Mouse (Mus musculus): ENCODE results near the gene Epm2aip1. TPM values are rescaled to one million over a fixed set of nuclear protein-coding genes. Genes with fewer than 3 reads are reported as not detected.
A peak's percentile ranks its signal among the peaks of the same experiment; 100 is the strongest.

Epm2aip1 gene
- polyA plus RNA-seq, 1 experiment from 2014 or later: 50.7 TPM

GRCm38 (mm10) chr9:111261356-111261755 lies 10.4 kb upstream of the Epm2aip1 start:
- no peak for ATAC-seq (ENCODE audit: low FRiP score)
- no peaks in the 10 kb centered on the region for H3K27me3 ChIP-seq (replicated peaks)
- H3K4me2 ChIP-seq: no peak overlapping the region
- no peak overlapping the region for H3K9ac ChIP-seq (replicated peaks)
- no peaks in the 10 kb centered on the region for H3K4me1 ChIP-seq
- H3K9me3 ChIP-seq (replicated peaks): no peaks in the 10 kb centered on the region
- H3K4me3 ChIP-seq (replicated peaks): no peak overlapping the region
- no peak overlapping the region for H3K27ac ChIP-seq (replicated peaks)
- 94% methylated on average over 4 of the region's 4 CpGs for WGBS
- H3K36me3 ChIP-seq: peaks cover 49% of the 10 kb centered on the region

- no peak overlapping the region for H3K27ac ChIP-seq (replicated peaks)
Measured at GRCm38 (mm10) chr9:111267998-111268397, 3.7 kb upstream of the Epm2aip1 start.

GRCm38 (mm10) chr9:111270606-111271005 lies 1.1 kb upstream of the Epm2aip1 start:
- Histone ChIP-seq H3K4me2 (peak overlapping the region; percentile 65), H3K4me3 (replicated peaks) (peak overlapping the region; percentile 79), H3K9ac (replicated peaks) (peak overlapping the region; percentile 56), H3K9me3 (replicated peaks) (no peaks in the 10 kb centered on the region), H3K27me3 (replicated peaks) (no peaks in the 10 kb centered on the region), H3K4me1 (peaks cover 40% of the 10 kb centered on the region), H3K27ac (replicated peaks) (peak overlapping the region; percentile 92), H3K36me3 (peaks cover 11% of the 10 kb centered on the region)
- 6% methylated on average over 5 of the region's 5 CpGs for WGBS
- no peak for ATAC-seq (ENCODE audit: low FRiP score)

More at GRCm38 (mm10) chr9:111267998-111268397, 3.7 kb upstream of the Epm2aip1 start:
- peaks cover 15% of the 10 kb centered on the region for H3K4me1 ChIP-seq
- peaks cover 21% of the 10 kb centered on the region for H3K36me3 ChIP-seq
- 95% methylated on average over 2 of the region's 2 CpGs for WGBS
- no peak overlapping the region for H3K4me2 ChIP-seq
- H3K9me3 ChIP-seq (replicated peaks): no peaks in the 10 kb centered on the region
- ATAC-seq (ENCODE audit: low FRiP score): no peak
- no peak overlapping the region for H3K4me3 ChIP-seq (replicated peaks)
- H3K27me3 ChIP-seq (replicated peaks): no peaks in the 10 kb centered on the region
- no peak overlapping the region for H3K9ac ChIP-seq (replicated peaks)

DNA sequence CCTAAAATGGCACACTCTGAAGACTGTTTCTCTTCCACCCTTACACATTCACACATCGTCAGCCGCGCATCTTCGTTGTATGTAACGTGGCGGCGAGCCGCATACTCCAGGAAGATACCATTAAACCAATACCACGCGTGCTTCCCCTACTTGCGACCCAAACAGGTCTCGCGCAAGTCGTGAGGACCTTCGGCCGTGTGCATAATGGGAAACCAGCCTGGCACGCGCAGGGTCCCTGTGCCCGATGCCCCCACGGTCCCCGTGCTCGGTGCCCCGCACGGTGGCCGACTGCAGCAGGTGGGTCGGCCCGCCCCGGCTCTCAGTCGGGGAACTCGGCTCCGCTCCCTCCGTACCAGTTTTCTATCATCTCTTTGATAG lies 684 bp upstream of the Epm2aip1 start:
- peak; percentile 87 for ATAC-seq (ENCODE audit: low FRiP score)
- no peaks in the 10 kb centered on the region for H3K9me3 ChIP-seq (replicated peaks)
- peak overlapping the region; percentile 79 for H3K4me3 ChIP-seq (replicated peaks)
- H3K4me2 ChIP-seq: peak overlapping the region; percentile 65
- H3K27me3 ChIP-seq (replicated peaks): no peaks in the 10 kb centered on the region
- peak overlapping the region; percentile 92 for H3K27ac ChIP-seq (replicated peaks)
- H3K36me3 ChIP-seq: peaks cover 12% of the 10 kb centered on the region
- under 1% methylated on average over 31 of the region's 32 CpGs for WGBS
- H3K9ac ChIP-seq (replicated peaks): peak overlapping the region; percentile 56
- peaks cover 44% of the 10 kb centered on the region for H3K4me1 ChIP-seq

GRCm38 (mm10) chr9:111272356-111272755 lies 627 bp downstream of the Epm2aip1 start:
- Histone ChIP-seq H3K27me3 (replicated peaks) (no peaks in the 10 kb centered on the region), H3K9ac (replicated peaks) (peak overlapping the region; percentile 86), H3K36me3 (peaks cover 12% of the 10 kb centered on the region), H3K4me2 (peak overlapping the region; percentile 86), H3K4me3 (replicated peaks) (peak overlapping the region; percentile 79), H3K9me3 (replicated peaks) (no peaks in the 10 kb centered on the region), H3K27ac (replicated peaks) (peak overlapping the region; percentile 97), H3K4me1 (peaks cover 53% of the 10 kb centered on the region)
- no peak for ATAC-seq (ENCODE audit: low FRiP score)
- WGBS: 13% methylated on average over 19 of the region's 19 CpGs

- no peak overlapping the region for H3K27ac ChIP-seq (replicated peaks)
- peak overlapping the region; percentile 86 for H3K4me2 ChIP-seq
- no peak for ATAC-seq (ENCODE audit: low FRiP score)
- WGBS: 76% methylated on average over 15 of the region's 15 CpGs
- no peaks in the 10 kb centered on the region for H3K27me3 ChIP-seq (replicated peaks)
- peaks cover 56% of the 10 kb centered on the region for H3K4me1 ChIP-seq
- peak overlapping the region; percentile 79 for H3K4me3 ChIP-seq (replicated peaks)
- H3K9ac ChIP-seq (replicated peaks): peak overlapping the region; percentile 86; the same call in 1 of the 2 replicates
- H3K36me3 ChIP-seq: peaks cover 17% of the 10 kb centered on the region
- H3K9me3 ChIP-seq (replicated peaks): no peaks in the 10 kb centered on the region
Measured at GRCm38 (mm10) chr9:111272996-111273785, 1.5 kb downstream of the Epm2aip1 start.

DNA sequence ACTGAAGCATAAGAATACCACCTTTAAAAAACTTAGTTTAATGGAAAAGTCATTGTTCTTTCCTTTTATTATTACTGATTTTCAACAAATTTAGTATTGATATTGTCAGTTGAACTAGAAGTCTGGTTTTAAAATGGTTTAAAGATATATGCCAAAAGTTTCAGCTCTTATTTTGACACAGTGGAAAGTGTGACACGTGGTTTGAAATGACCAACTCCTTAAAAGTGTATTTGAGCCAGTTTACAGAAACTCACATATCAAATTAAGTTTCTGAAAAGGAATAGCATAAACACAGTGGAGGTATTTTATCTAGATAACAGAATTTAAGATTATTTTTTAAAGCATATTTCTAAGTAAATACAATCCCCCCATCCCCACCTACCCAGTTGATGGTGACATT lies 2.2 kb downstream of the Epm2aip1 start:
- WGBS: 86% methylated on average over 1 of the region's 1 CpGs

GRCm38 (mm10) chr9:111275156-111275555 lies 3.4 kb downstream of the Epm2aip1 start:
- peak overlapping the region; percentile 86 for H3K4me2 ChIP-seq
- H3K27me3 ChIP-seq (replicated peaks): no peaks in the 10 kb centered on the region
- H3K27ac ChIP-seq (replicated peaks): no peak overlapping the region
- H3K4me3 ChIP-seq (replicated peaks): peak overlapping the region; percentile 10
- WGBS: 55% methylated on average over 1 of the region's 1 CpGs
- peaks cover 29% of the 10 kb centered on the region for H3K36me3 ChIP-seq
- no peak for ATAC-seq (ENCODE audit: low FRiP score)
- H3K9me3 ChIP-seq (replicated peaks): no peaks in the 10 kb centered on the region
- H3K4me1 ChIP-seq: peaks cover 56% of the 10 kb centered on the region
- 0 out of 2 replicates have a peak overlapping the region, but pooled peaks have one; percentile 14 for H3K9ac ChIP-seq (replicated peaks)

More for the DNA sequence above, 2.2 kb downstream of the Epm2aip1 start:
- no peak overlapping the region; the same call in 1 of the 2 replicates for H3K4me3 ChIP-seq (replicated peaks)
- H3K27ac ChIP-seq (replicated peaks): no peak overlapping the region
- peaks cover 23% of the 10 kb centered on the region for H3K36me3 ChIP-seq
- no peak overlapping the region for H3K9ac ChIP-seq (replicated peaks)
- H3K9me3 ChIP-seq (replicated peaks): no peaks in the 10 kb centered on the region
- H3K4me2 ChIP-seq: peak overlapping the region; percentile 86
- no peak for ATAC-seq (ENCODE audit: low FRiP score)
- H3K4me1 ChIP-seq: peaks cover 59% of the 10 kb centered on the region
- H3K27me3 ChIP-seq (replicated peaks): no peaks in the 10 kb centered on the region

- Histone ChIP-seq H3K36me3 (no peaks in the 10 kb centered on the region), H3K9ac (replicated peaks) (no peak overlapping the region), H3K27me3 (replicated peaks) (no peaks in the 10 kb centered on the region), H3K9me3 (replicated peaks) (no peaks in the 10 kb centered on the region), H3K4me1 (peaks cover 11% of the 10 kb centered on the region; the same call in 1 of the 2 replicates), H3K4me3 (replicated peaks) (no peak overlapping the region), H3K4me2 (no peak overlapping the region), H3K27ac (replicated peaks) (no peak overlapping the region)
- WGBS: 23% methylated on average over 3 of the region's 3 CpGs
- no peak for ATAC-seq (ENCODE audit: low FRiP score)
Measured at GRCm38 (mm10) chr9:111285061-111285460, 13.3 kb downstream of the Epm2aip1 start.

GRCm38 (mm10) chr9:111285676-111286075 lies 13.9 kb downstream of the Epm2aip1 start:
- no peaks in the 10 kb centered on the region for H3K36me3 ChIP-seq
- H3K4me2 ChIP-seq: no peak overlapping the region
- 16% methylated on average over 5 of the region's 5 CpGs for WGBS
- no peak overlapping the region for H3K4me3 ChIP-seq (replicated peaks)
- ATAC-seq (ENCODE audit: low FRiP score): no peak
- peaks cover 16% of the 10 kb centered on the region; the same call in 1 of the 2 replicates for H3K4me1 ChIP-seq
- no peaks in the 10 kb centered on the region for H3K9me3 ChIP-seq (replicated peaks)
- no peak overlapping the region for H3K9ac ChIP-seq (replicated peaks)
- no peaks in the 10 kb centered on the region for H3K27me3 ChIP-seq (replicated peaks)
- no peak overlapping the region for H3K27ac ChIP-seq (replicated peaks)

- peaks cover 16% of the 10 kb centered on the region; the same call in 1 of the 2 replicates for H3K4me1 ChIP-seq
- no peak overlapping the region for H3K4me2 ChIP-seq
- no peaks in the 10 kb centered on the region for H3K36me3 ChIP-seq
- H3K9ac ChIP-seq (replicated peaks): no peak overlapping the region
- no peaks in the 10 kb centered on the region for H3K9me3 ChIP-seq (replicated peaks)
- no peaks in the 10 kb centered on the region for H3K27me3 ChIP-seq (replicated peaks)
- no peak overlapping the region for H3K4me3 ChIP-seq (replicated peaks)
- no peak overlapping the region for H3K27ac ChIP-seq (replicated peaks)
- 75% methylated on average over 2 of the region's 2 CpGs for WGBS
- ATAC-seq (ENCODE audit: low FRiP score): no peak
Measured at GRCm38 (mm10) chr9:111286468-111286867, 14.7 kb downstream of the Epm2aip1 start.

GRCm38 (mm10) chr9:111287956-111288355 lies 16.2 kb downstream of the Epm2aip1 start:
- Histone ChIP-seq H3K27me3 (replicated peaks) (no peaks in the 10 kb centered on the region), H3K4me2 (no peak overlapping the region), H3K4me3 (replicated peaks) (no peak overlapping the region), H3K27ac (replicated peaks) (no peak overlapping the region), H3K4me1 (peaks cover 16% of the 10 kb centered on the region; the same call in 1 of the 2 replicates), H3K9ac (replicated peaks) (no peak overlapping the region), H3K36me3 (no peaks in the 10 kb centered on the region), H3K9me3 (replicated peaks) (no peaks in the 10 kb centered on the region)
- 98% methylated on average over 4 of the region's 4 CpGs for WGBS
- no peak for ATAC-seq (ENCODE audit: low FRiP score)
